Mouse (Mus musculus) CD4-positive, CD25-positive, alpha-beta regulatory T cell, adult 2 months (primary cell): ENCODE results near the gene Frmd6.
A peak's percentile ranks its signal among the peaks of the same experiment; 100 is the strongest.

Experiments used
- DNase-seq: peaks from one replicate; pipeline ENCODE4 v3.0.0-alpha.2; 2012; ENCODE audit warnings: low read depth, low spot score

The Frmd6 gene

DNA sequence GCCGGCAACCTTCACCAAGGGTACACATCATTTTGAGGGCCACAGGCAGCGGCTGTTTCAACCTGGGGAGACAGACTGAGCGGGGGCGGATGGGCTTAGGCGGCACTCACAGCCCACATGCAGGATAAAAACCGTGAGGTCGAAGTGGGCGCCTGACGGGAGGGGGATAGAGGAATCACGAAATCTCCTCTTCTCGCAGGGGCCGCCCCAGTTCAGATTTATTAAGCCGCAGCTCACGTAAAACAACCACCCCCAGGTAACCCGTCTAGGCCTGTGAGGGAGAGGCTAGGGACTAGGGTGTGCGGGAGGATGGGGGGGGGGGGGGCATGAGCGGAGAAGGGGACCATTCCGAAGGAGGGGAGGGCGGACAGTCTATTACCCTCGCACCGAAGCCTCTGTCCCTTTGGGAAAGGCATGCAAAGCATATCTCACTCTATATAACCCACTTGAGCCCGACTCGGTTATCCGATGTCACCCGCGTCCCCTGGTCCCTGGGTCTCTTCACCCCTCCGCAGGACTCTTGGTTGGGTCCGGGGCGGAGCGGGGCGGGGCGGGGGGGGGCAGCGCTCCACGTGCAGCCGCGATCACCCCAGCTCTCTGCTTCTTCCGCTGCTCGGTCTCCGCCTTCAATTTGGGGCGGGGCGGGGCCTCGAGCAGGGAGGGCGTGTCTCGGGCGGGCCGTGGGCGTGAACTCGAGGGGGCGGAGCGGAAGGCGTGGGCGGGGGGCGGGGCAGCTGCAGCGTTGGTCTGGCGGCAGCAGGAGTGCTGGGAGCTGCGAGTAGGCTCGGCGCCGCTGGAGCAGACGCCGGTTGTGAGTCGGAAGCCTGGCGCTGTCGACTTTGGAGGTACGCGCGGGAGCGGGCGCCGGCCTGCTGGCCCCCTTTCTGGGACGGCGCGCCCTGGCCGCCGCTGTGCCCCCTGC lies at the start of gene Frmd6:
TSS of gene Frmd6 (plus strand) at position 786 of the 922 bp plus-strand sequence.
- DNase-seq, result peak; percentile 98

GRCm38 (mm10) chr12:70775609-70776008 lies 49.7 kb upstream of the Frmd6 start:
- DNase-seq, result no peak

GRCm38 (mm10) chr12:70776683-70777082 lies 48.6 kb upstream of the Frmd6 start:
- no peak for DNase-seq

GRCm38 (mm10) chr12:70777466-70777865 lies 47.8 kb upstream of the Frmd6 start:
- DNase-seq, result no peak

GRCm38 (mm10) chr12:70777866-70778265 lies 47.4 kb upstream of the Frmd6 start:
- DNase-seq, result no peak

DNA sequence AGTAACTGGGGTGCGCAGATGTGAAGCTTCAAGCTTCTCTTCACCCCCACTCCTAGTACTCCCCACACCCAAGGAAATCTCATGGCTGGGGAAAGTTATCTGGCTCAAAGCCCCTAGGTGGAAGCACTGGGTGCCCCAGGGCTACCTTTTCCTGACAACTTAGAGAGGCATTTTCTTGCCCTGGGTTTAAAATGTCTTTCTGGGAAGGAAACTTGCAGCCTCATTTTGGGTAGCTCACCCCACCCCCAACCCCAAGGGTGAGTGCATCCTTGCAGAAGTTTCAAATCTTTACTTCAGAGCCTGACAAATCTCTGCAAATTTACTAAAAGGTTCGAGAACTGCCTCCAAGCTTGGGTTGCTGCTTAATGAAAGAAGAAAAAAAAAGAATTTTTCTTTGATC lies 47.0 kb upstream of the Frmd6 start:
- DNase-seq, result no peak

DNA sequence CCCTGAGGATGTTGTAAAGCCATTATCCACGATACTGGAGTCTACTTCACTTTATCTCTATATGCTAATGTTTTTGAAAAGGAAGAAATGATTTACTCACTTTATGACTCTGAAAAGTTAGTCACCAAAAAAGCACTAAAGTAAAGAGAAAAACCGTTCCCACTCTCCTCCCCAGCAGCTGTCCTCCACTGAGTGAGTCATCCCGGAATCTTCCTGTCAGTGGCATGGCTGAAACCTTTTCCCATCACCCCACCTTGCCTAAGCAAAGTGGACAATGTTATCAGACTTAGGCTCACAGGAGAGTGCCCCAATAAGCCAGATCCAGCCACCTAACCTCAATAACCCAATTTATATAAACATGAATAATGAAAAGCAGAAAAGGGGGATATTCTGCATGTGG lies 46.6 kb upstream of the Frmd6 start:
- no peak for DNase-seq

DNA sequence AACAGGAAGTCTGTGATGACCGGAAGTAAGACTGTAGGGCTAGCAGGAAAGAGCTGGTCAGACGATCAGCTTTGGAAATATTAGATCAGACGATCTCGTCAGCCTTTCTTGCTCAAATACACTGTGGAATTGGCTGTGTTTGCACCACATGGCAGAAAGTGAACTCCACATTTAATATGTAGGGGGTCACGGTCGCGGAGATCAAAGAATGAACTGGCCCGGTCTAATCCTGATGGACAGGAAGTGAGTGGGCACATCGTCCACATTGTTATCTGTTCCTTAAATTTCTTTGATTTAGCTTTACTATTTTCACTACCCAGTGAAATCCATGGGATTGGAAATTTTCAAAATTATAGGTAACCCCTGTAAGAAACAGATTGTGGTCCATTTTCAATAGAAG lies 42.3 kb upstream of the Frmd6 start:
- DNase-seq, result no peak

DNA sequence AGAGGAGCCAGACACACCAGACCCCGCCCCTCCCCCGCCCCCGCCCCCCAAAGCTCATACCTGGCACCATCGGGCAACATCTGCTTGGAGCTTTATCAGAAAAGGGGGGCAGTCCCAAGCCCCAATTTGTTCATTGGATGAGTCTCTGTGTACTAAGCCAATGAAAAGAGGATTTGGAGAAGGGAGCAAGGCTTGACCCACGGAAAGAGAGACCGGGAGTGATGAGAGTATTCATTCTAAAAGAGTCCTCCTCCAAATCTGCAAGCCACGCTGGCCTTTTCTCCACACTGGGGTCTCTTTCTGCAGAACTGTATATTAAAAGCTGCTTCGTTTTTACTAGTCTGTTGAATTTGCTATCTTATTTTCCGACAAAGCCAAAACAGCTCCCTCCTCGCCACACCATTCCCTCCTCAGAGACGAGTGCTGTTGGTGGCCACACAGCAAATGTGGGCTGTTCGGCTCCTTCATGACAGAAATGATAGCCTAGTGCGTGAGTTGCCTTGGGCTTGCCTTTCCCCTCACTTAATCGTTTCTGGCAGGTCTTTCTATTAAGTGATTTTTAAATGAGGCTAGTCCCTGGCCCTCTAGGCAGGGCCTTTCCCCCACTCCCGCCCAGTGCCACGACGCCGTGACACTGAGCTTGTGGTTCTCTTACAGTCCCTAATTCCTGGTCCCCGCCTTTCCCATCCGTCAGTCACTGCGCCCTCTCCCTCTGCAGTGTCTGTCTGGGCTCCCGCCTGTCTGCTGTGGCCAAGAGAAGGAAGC lies 41.7 kb upstream of the Frmd6 start:
- no peak for DNase-seq

- DNase-seq, result no peak
Observed at GRCm38 (mm10) chr12:70784240-70784705, 41.0 kb upstream of the Frmd6 start.

GRCm38 (mm10) chr12:70789341-70789740 lies 36.0 kb upstream of the Frmd6 start:
- DNase-seq, result no peak

DNA sequence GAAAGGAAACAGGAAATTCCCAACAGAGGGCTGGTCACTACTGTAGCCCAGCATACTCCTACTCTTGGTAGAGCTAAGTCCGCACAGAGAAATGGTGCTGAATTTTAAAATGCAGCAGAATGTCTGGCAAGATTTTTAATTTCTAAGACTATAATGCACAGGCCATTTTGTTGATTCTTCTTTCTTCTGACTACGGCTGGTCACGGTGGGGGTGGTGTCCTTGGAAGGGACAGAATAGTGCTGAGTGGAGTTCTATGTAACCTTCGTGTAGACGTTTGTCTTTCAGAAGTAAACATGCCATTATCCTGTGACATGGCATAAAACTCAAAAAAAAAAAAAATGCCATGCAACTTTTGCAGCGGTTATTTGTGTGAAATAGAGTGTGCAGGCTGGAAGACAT lies 32.0 kb upstream of the Frmd6 start:
- DNase-seq, result no peak

GRCm38 (mm10) chr12:70794543-70795388 lies 30.5 kb upstream of the Frmd6 start:
- no peak for DNase-seq

DNA sequence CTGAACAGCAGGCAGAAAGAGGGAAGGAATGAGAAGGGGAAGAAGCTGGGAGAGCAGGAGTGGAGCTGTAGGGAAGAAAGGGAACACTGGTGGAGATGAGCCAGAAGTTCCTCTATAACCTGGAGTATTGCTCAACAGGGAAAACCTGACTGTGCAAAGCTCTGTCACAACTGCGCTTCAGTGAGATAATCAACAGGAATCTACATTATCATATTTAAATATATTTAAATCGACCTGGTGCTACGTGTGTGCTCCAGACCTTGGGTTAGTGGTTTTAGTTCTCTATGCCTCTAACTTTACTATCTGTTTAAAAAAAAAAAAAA lies 30.0 kb upstream of the Frmd6 start:
- DNase-seq, result no peak

- DNase-seq, result no peak
Observed at GRCm38 (mm10) chr12:70798496-70798895, 26.8 kb upstream of the Frmd6 start.

DNA sequence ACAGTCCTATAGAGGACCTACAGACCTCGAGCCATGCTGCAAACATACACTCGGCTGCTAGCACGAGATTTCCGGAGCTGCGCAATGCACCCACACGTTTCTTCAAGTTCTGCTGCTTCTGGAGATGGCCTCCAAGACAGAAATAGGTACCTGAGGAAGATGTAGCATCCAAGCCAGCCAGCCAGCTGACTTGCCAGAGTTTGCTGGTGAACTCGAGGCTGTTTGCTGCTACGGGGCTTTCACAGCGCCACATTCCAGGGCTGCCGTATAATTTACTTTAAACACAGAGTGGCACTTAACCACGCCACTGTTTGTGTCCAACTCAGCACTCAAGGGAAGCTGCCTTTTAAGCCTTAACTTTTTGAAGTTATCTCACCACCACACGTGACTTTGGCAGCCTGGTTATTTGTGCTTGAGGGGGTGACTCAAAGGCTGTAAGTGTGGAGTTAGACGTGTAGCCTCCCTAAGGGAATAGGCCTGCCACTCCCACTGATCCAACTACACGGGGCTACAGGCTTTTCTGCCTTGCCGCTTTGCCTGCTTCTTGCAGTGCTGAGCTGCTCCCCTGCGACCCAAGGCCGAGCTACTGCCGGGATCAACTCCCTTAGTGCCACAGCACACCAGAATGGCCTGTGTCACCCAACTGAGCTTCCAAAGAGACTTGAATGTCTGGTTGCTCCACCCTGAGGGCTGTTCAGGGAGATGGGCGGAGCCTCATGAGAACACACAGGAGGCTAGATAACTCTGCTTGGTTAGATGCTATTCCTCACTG lies 25.9 kb upstream of the Frmd6 start:
- no peak for DNase-seq

- DNase-seq, result no peak
Observed at GRCm38 (mm10) chr12:70800086-70800485, 25.2 kb upstream of the Frmd6 start.

DNA sequence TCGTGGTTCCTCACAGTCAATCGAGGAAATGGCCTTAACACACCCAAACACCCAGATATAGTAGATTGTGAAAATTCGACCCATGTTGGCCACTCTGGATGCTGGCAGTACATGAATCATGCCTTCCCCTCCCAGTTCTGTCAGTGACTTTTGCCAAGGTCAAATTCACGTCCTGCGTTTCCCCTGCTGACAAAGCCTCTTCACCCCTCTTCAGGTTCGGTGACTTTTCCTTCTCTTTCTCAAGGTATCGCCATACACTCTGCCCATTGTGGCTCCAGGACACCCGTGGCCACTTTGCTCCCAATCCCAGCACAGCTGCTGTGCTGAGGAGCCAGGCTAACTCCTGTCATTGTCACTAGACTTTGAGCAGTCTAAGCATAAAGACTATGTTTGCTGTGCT lies 24.0 kb upstream of the Frmd6 start:
- DNase-seq, result no peak

DNA sequence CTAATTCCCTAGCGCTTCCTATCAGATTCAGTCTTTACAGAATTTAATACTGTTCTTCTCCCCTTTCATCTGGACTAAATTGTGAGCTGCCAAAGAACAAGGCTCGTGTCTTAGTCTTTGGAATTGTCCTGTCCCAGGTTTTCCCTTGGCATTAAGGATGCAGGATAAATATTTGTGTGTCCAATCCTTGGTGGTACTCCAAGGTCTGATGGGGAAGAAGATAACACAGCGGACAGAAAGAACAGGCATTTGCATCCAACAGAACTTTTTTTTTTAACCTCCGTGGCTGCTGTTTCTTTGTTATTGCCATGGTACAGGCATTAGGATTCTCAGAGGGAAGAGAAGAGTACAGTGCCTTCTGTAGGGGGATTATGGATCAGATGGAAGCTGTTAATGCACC lies 21.8 kb upstream of the Frmd6 start:
- DNase-seq, result no peak

DNA sequence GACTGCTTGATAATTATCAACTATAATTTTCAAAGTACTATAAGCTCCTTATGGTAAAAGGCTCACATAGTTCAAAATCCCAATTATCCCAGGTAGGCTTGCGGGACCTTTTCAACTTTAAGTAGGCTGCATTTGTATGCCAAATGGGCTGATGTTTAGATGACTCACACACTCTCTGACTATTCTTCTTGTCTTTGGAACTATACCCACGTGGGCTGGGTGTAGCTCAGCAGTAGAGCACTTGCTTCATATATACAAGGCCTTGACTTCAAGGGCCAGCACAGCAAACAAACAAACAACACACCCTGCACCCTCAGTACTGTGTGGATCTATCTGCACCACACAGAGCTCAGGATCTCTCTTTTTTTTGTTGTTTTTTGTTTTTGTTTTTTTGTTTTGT lies 20.3 kb upstream of the Frmd6 start:
- no peak for DNase-seq

- DNase-seq, result no peak
Observed at GRCm38 (mm10) chr12:70807543-70807942, 17.8 kb upstream of the Frmd6 start.
